Mouse (Mus musculus): ENCODE measurements around the gene Rnf113a1. TPM values are rescaled to one million over a fixed set of nuclear protein-coding genes. Genes with fewer than 3 reads are reported as not detected.
A peak's percentile ranks its signal among the peaks of the same experiment; 100 is the strongest.
"Not testable (repeated sequence)": the region's sequence is repeated elsewhere in the genome, so short reads cannot be mapped to it uniquely, and the experiment has no call there.

The Rnf113a1 gene
- total and polyA plus RNA-seq, 2 experiments = 1.1 to 1.7 TPM

DNA sequence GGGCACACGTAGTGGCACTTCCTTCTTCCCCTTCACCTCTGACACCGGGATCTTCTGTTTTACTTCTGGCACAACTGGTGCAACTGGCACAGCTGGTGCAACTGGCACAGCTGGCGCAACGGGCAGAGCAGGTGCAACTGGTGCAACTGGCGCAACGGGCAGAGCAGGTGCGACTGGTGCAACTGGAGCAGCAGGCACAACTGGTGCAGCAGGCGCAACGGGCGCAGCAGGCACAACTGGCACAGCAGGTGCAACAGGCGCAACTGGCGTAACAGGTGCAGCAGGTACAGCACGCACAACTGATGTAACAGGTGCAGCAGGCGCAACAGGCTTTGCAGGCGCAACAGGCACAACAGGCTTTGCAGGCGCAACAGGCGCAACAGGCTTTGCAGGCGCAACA, 27.9 kb upstream of the Rnf113a1 start:
- WGBS = 87% methylated on average over 18 of the region's 18 CpGs
- no peaks in the 10 kb centered on the region for H3K79me2 ChIP-seq (ENCODE audit: control insufficient read depth, insufficient read depth, low read length)
- H3K4me3 ChIP-seq (ENCODE audit: insufficient read depth, low read depth, low read length) = no peak overlapping the region
- H3K4me1 ChIP-seq (ENCODE audit: control insufficient read depth, insufficient read depth, low read length) = no peaks in the 10 kb centered on the region
- no peak for DNase-seq (ENCODE audit: extremely low read depth, low read depth, low spot score)
- TF ChIP-seq CTCF (IDR thresholded peaks at IDR 0.05; ENCODE audit: low read depth, low read length) = no peak
- no peak for TF ChIP-seq POLR2A (IDR thresholded peaks at IDR 0.05; ENCODE audit: extremely low read depth, insufficient read depth, low read length)
- H3K27me3 ChIP-seq (ENCODE audit: control insufficient read depth, insufficient read depth, low read length) = no peaks in the 10 kb centered on the region
- no peak overlapping the region for H3K9ac ChIP-seq (ENCODE audit: low read depth, low read length)
- H3K27ac ChIP-seq (replicated peaks; ENCODE audit: insufficient read depth, low read depth, low read length) = no peak overlapping the region
- no peaks in the 10 kb centered on the region for H3K36me3 ChIP-seq (ENCODE audit: control insufficient read depth, insufficient read depth, low read length)

DNA sequence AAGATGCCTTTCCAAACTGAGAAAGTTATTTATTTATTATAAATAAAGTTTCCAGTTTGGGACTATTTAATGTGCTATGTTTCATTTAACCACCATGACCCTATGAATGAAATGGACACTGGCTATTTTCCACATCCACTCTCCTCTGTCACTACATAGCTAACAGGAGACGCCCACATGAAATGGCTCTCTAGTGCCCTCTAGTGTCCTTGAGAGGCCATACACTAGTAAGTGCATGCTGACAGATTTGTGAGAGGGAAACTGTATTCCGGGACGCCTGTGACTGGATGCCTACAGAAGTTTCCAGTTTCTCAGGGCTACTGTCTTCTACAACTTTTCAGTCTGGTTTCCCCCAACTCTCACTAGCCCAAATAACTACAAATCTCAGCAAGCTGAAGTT, 24.0 kb upstream of the Rnf113a1 start:
- DNase-seq (ENCODE audit: extremely low read depth, low read depth, low spot score) = peak; percentile 49
- Histone ChIP-seq H3K36me3 (ENCODE audit: control insufficient read depth, insufficient read depth, low read length) (no peaks in the 10 kb centered on the region), H3K27me3 (ENCODE audit: control insufficient read depth, insufficient read depth, low read length) (no peaks in the 10 kb centered on the region), H3K27ac (replicated peaks; ENCODE audit: insufficient read depth, low read depth, low read length) (no peak overlapping the region), H3K79me2 (ENCODE audit: control insufficient read depth, insufficient read depth, low read length) (no peaks in the 10 kb centered on the region), H3K9ac (ENCODE audit: low read depth, low read length) (no peak overlapping the region), H3K4me1 (ENCODE audit: control insufficient read depth, insufficient read depth, low read length) (no peaks in the 10 kb centered on the region), H3K4me3 (ENCODE audit: insufficient read depth, low read depth, low read length) (no peak overlapping the region)
- WGBS = 9% methylated on average over 3 of the region's 3 CpGs
- TF ChIP-seq POLR2A (IDR thresholded peaks at IDR 0.05; ENCODE audit: extremely low read depth, insufficient read depth, low read length) (no peak), CTCF (IDR thresholded peaks at IDR 0.05; ENCODE audit: low read depth, low read length) (peak; percentile 45)

DNA sequence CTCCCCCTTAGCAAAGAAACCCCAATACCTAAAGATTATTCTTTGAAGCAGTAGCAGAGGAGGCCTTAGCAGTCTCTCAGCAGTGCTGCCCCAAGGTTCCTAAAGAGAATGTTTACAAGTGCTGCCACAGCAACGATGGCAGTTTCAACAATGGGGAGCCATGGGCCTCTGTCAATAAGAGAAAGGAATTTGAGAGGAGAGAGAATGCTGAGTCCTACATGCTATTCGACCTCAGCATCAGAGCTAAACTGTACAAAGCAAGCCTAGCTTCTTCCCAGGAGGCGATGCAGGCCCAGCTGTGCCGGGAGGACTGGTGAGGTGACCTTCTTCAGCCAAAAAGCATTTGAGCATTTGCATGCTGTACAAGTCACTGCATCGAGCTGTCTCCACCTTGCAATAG, 22.3 kb upstream of the Rnf113a1 start, which contains the start of gene Akap14:
Gene Akap14 (minus strand): TSS at position 101 of the 400 bp plus-strand sequence.
- Histone ChIP-seq H3K27ac (replicated peaks; ENCODE audit: insufficient read depth, low read depth, low read length) (no peak within 1 kb of the TSS), H3K79me2 (ENCODE audit: control insufficient read depth, insufficient read depth, low read length) (no peaks in the 10 kb centered on the region), H3K4me1 (ENCODE audit: control insufficient read depth, insufficient read depth, low read length) (no peaks in the 10 kb centered on the region), H3K9ac (ENCODE audit: low read depth, low read length) (no peak within 1 kb of the TSS), H3K36me3 (ENCODE audit: control insufficient read depth, insufficient read depth, low read length) (no peaks in the 10 kb centered on the region), H3K4me3 (ENCODE audit: insufficient read depth, low read depth, low read length) (no peak within 1 kb of the TSS), H3K27me3 (ENCODE audit: control insufficient read depth, insufficient read depth, low read length) (no peaks in the 10 kb centered on the region)
- DNase-seq (ENCODE audit: extremely low read depth, low read depth, low spot score) = no peak
- TF ChIP-seq CTCF (IDR thresholded peaks at IDR 0.05; ENCODE audit: low read depth, low read length) = no peak
- WGBS = 52% methylated on average over 5 of the region's 5 CpGs

DNA sequence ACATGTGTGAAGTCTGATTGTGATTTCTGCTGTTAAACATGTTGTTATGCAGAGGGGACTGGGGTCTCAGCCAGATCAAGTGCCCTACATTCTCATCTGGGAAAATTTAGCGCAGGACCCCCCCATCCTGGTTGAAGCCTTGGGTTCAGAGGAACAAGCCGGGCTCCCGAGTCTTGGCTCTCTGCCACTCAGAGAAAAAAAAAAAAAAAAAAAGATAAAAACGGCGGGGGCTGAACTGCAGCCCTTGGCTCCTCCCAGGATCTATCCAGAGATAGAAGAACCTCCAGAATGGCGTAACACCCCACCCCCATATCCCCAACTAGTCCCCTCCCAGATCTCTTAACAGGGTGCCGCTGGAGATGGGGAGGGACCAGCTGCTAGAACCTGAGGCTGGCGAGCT, 6.6 kb upstream of the Rnf113a1 start:
- not testable (repeated sequence) for H3K9ac ChIP-seq (ENCODE audit: low read depth, low read length); H3K36me3 ChIP-seq (ENCODE audit: control insufficient read depth, insufficient read depth, low read length); H3K27ac ChIP-seq (replicated peaks; ENCODE audit: insufficient read depth, low read depth, low read length); H3K27me3 ChIP-seq (ENCODE audit: control insufficient read depth, insufficient read depth, low read length); H3K79me2 ChIP-seq (ENCODE audit: control insufficient read depth, insufficient read depth, low read length); H3K4me3 ChIP-seq (ENCODE audit: insufficient read depth, low read depth, low read length); DNase-seq (ENCODE audit: extremely low read depth, low read depth, low spot score); H3K4me1 ChIP-seq (ENCODE audit: control insufficient read depth, insufficient read depth, low read length)
- WGBS = 51% methylated on average over 8 of the region's 8 CpGs

DNA sequence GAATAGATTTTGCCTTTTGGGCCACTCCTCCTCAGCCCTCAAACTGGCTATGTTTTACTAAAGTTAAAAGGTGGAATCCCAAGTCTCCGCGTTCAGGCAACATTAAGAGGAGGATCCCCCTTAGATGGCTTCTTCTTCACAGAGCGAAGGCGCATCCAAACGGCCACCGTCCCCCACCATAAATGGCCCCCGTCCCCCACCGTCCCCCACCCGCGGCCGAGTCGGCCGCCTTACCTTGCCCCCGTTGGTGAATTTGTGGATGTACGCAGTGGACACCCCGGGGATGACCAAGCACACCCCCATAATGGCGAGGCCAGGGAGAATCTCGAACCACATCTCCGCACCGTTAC, 315 bp upstream of the Rnf113a1 start:
- H3K4me1 ChIP-seq (ENCODE audit: control insufficient read depth, insufficient read depth, low read length) = peaks cover 5% of the 10 kb centered on the region
- H3K9ac ChIP-seq (ENCODE audit: low read depth, low read length) = peak overlapping the region; percentile 79
- TF ChIP-seq POLR2A (IDR thresholded peaks at IDR 0.05; ENCODE audit: extremely low read depth, insufficient read depth, low read length) (no peak), CTCF (IDR thresholded peaks at IDR 0.05; ENCODE audit: low read depth, low read length) (no peak)
- no peaks in the 10 kb centered on the region; the same call in 1 of the 2 replicates for H3K36me3 ChIP-seq (ENCODE audit: control insufficient read depth, insufficient read depth, low read length)
- H3K27ac ChIP-seq (replicated peaks; ENCODE audit: insufficient read depth, low read depth, low read length) = peak overlapping the region; percentile 46; the same call in 1 of the 2 replicates
- WGBS = 1% methylated on average over 10 of the region's 20 CpGs
- H3K27me3 ChIP-seq (ENCODE audit: control insufficient read depth, insufficient read depth, low read length) = no peaks in the 10 kb centered on the region
- DNase-seq (ENCODE audit: extremely low read depth, low read depth, low spot score) = no peak
- peak overlapping the region; percentile 99 for H3K4me3 ChIP-seq (ENCODE audit: insufficient read depth, low read depth, low read length)
- no peaks in the 10 kb centered on the region; the same call in 1 of the 2 replicates for H3K79me2 ChIP-seq (ENCODE audit: control insufficient read depth, insufficient read depth, low read length)

DNA sequence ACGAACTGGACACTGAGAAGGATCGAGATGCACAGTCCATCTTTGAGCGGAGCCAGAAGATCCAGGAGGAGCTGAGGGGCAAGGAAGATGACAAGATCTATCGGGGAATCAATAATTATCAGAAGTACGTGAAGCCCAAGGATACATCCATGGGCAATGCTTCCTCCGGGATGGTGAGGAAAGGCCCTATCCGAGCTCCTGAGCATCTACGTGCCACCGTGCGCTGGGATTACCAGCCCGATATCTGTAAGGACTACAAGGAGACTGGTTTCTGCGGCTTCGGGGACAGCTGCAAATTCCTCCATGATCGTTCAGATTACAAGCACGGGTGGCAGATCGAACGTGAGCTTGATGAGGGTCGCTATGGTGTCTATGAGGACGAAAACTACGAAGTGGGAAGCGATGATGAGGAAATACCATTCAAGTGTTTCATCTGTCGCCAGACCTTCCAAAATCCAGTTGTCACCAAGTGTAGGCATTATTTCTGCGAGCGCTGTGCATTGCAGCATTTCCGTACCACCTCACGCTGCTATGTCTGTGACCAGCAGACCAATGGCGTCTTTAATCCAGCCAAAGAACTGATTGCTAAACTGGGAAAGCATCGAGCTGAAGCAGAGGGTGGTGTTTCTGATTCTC, 817 bp downstream of the Rnf113a1 start:
- no peak overlapping the region for H3K27ac ChIP-seq (replicated peaks; ENCODE audit: insufficient read depth, low read depth, low read length)
- H3K9ac ChIP-seq (ENCODE audit: low read depth, low read length) = peak overlapping the region; percentile 78
- H3K36me3 ChIP-seq (ENCODE audit: control insufficient read depth, insufficient read depth, low read length) = no peaks in the 10 kb centered on the region; the same call in 1 of the 2 replicates
- no peak for DNase-seq (ENCODE audit: extremely low read depth, low read depth, low spot score)
- H3K27me3 ChIP-seq (ENCODE audit: control insufficient read depth, insufficient read depth, low read length) = no peaks in the 10 kb centered on the region
- TF ChIP-seq CTCF (IDR thresholded peaks at IDR 0.05; ENCODE audit: low read depth, low read length) (no peak), POLR2A (IDR thresholded peaks at IDR 0.05; ENCODE audit: extremely low read depth, insufficient read depth, low read length) (no peak)
- no peaks in the 10 kb centered on the region; the same call in 1 of the 2 replicates for H3K79me2 ChIP-seq (ENCODE audit: control insufficient read depth, insufficient read depth, low read length)
- whole genome bisulfite sequencing = 9% methylated on average over 28 of the region's 28 CpGs
- H3K4me3 ChIP-seq (ENCODE audit: insufficient read depth, low read depth, low read length) = peak overlapping the region; percentile 99
- peaks cover 5% of the 10 kb centered on the region for H3K4me1 ChIP-seq (ENCODE audit: control insufficient read depth, insufficient read depth, low read length)
